Mouse (Mus musculus) olfactory bulb, adult 2 months (tissue): Measurements from ENCODE around the gene Ms4a13. TPM values are rescaled to one million over a fixed set of nuclear protein-coding genes. Genes with fewer than 3 reads are reported as not detected.

Experiments
- H3K27ac ChIP-seq: fragments of 200-500 bp; 2 replicates; pipeline ENCODE4 v1.5.1; 2012; ENCODE audit warnings: low read depth, low read length; ENCODE audit not compliant: insufficient read depth
- H3K4me1 ChIP-seq: fragments of 200-500 bp; 2 replicates; pipeline ENCODE4 v1.6.1; 2012; ENCODE audit warnings: low read length; ENCODE audit not compliant: control insufficient read depth, insufficient read depth
- H3K4me3 ChIP-seq: fragments of 200-500 bp; 2 replicates; pipeline ENCODE4 v1.5.1; 2012; ENCODE audit warnings: mild to moderate bottlenecking, low read depth, low read length, moderate library complexity; ENCODE audit not compliant: insufficient read depth
- CTCF ChIP-seq: fragments of 200-500 bp; IDR thresholded peaks from 2 replicates; pipeline ENCODE4 v1.5.1; 2012; ENCODE audit warnings: low read depth, mild to moderate bottlenecking, low read length, moderate library complexity; ENCODE audit not compliant: insufficient read depth
- POLR2A ChIP-seq: fragments of 200-500 bp; IDR thresholded peaks from 2 replicates; pipeline ENCODE4 v1.6.1; 2012; ENCODE audit warnings: mild to moderate bottlenecking, low read depth, low read length, moderate library complexity; ENCODE audit not compliant: insufficient read depth
- WGBS: fragments of 180-500 bp; shearing (Covaris S2); methylation state at CpG from one replicate; pipeline ENCODE4 v1.1.7; 2018; 5-methylcytosine and 5-hydroxymethylcytosine counted together
- polyA plus RNA-seq: library from polyadenylated mRNA; stranded (reverse); fragments of >200 nt; gene quantifications from 2 replicates; pipeline ENCODE4 v1.2.4, GENCODE M21; 2012; ENCODE audit warnings: low replicate concordance; ENCODE audit not compliant: missing spikeins, insufficient read depth, insufficient read length

Gene Ms4a13
- polyA plus RNA-seq = not detected in 2 replicates

DNA sequence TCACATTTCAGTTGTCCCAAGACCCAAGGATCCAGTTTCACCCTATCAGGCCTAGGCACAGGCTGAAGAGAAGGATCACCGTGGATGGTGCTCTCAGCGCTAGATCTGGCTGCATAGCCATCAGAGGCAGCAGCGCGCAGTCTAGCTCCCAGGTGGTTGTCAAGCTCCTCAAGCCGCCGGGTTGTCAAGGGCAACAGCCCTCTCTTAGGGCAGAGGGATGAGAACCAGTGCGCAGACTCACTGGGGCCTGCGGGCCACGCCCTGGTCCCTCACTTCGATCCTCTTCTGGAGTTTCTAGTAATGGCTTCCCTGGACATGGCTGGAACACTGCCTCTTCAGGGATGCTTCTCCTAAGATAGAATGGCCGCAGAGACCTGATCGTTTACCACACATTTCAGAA is at the start of gene Ms4a13:
TSS of gene Ms4a13 (minus strand) at position 192 of the 400 bp plus-strand sequence.
- H3K4me1 ChIP-seq = no peaks in the 10 kb centered on the region
- WGBS = 69% methylated on average over 12 of the region's 12 CpGs

GRCm38 (mm10) chr19:11244230-11244629 is 47.7 kb upstream of the Ms4a13 start:
- no peak for TF ChIP-seq CTCF
- TF ChIP-seq POLR2A = no peak
- H3K4me3 ChIP-seq = no peak overlapping the region
- H3K27ac ChIP-seq = no peak overlapping the region
- H3K4me1 ChIP-seq = no peaks in the 10 kb centered on the region

More for the DNA sequence above, at the start of gene Ms4a13:
- Histone ChIP-seq H3K4me3 (no peak within 1 kb of the TSS), H3K27ac (no peak within 1 kb of the TSS)
- TF ChIP-seq POLR2A (no peak), CTCF (no peak)

DNA sequence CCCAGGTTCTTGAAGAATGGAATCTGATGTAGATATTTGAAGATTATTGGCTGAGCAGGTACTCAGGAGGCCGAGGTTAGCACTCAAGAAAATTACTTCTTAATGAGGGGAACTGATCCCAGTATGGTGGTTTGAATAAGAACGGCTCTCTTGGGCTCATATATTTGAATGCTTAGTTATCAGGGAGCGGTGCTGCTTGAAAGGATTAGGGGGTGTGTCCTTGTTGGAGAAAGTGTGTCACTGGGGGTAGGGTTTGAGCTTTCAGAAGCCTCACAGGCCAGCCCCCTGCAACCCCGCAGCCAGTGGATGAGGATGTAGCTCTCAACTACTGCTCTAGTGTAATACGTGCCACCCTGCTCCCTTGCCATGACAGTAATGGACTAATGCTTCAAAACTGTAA is 46.0 kb upstream of the Ms4a13 start:
- no peak overlapping the region for H3K27ac ChIP-seq
- 49% methylated on average over 5 of the region's 5 CpGs for WGBS
- no peaks in the 10 kb centered on the region for H3K4me1 ChIP-seq
- H3K4me3 ChIP-seq = no peak overlapping the region
- TF ChIP-seq POLR2A (no peak), CTCF (no peak)

- Histone ChIP-seq H3K27ac (no peak overlapping the region), H3K4me3 (no peak overlapping the region), H3K4me1 (no peaks in the 10 kb centered on the region)
- no peak for TF ChIP-seq POLR2A
- TF ChIP-seq CTCF = no peak
Measured at GRCm38 (mm10) chr19:11235820-11236219, 39.3 kb upstream of the Ms4a13 start.

GRCm38 (mm10) chr19:11234921-11235735 is 38.6 kb upstream of the Ms4a13 start:
- 74% methylated on average over 5 of the region's 5 CpGs for WGBS
- no peak overlapping the region for H3K4me3 ChIP-seq
- no peaks in the 10 kb centered on the region for H3K4me1 ChIP-seq
- no peak overlapping the region for H3K27ac ChIP-seq
- TF ChIP-seq CTCF (no peak), POLR2A (no peak)

GRCm38 (mm10) chr19:11234244-11234643 is 37.7 kb upstream of the Ms4a13 start:
- no peak overlapping the region for H3K27ac ChIP-seq
- H3K4me1 ChIP-seq = no peaks in the 10 kb centered on the region
- 72% methylated on average over 5 of the region's 5 CpGs for WGBS
- TF ChIP-seq CTCF = no peak
- TF ChIP-seq POLR2A = no peak
- H3K4me3 ChIP-seq = no peak overlapping the region

DNA sequence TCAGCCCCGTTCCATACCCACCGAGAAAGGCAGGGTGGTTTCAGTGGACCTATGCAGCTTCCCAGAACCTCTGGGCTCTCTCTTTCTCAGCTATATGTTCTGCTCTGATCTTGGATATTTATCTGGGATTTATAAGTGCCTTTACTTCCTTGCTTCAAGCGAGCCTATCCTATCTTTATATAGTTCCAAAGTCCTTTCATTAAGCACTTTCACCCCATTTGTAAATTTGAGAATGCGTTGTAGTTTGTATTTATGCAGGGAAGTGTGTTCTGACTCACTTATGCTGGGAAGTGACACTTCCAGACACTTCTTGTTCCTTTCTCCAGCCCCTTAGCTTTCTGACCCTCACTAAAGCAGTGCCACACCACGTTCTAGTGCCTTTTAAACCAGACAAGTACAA is 35.8 kb upstream of the Ms4a13 start, which contains the start of gene Ms4a12:
TSS of gene Ms4a12 (minus strand) at position 101 of the 400 bp plus-strand sequence.
- Histone ChIP-seq H3K4me1 (no peaks in the 10 kb centered on the region), H3K27ac (no peak within 1 kb of the TSS), H3K4me3 (no peak within 1 kb of the TSS)
- WGBS = 72% methylated on average over 5 of the region's 5 CpGs
- TF ChIP-seq POLR2A (no peak), CTCF (no peak)

DNA sequence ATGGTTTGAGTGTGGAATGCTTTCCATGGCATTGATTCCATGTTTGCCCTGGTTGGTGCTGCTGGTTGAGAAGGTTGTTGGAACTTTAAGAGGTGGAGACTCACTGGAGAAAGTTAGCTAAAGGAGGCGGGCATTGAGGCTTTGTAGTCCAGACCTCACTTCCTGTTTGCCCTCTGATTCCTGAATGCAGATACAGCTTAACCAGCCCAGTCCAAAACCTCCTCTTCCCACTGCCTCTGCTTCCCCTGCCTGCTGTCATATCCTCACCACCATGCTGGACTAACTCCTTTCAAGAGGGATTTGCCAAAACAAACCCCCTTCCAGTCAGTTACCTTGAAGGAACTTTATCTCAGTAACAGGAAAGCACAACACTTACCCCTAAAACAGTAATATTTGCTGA is 4.0 kb downstream of the Ms4a13 start:
- H3K4me1 ChIP-seq = no peaks in the 10 kb centered on the region
- H3K4me3 ChIP-seq = no peak overlapping the region
- no peak for TF ChIP-seq POLR2A
- TF ChIP-seq CTCF = no peak
- H3K27ac ChIP-seq = no peak overlapping the region
- 64% methylated on average over 1 of the region's 1 CpGs for WGBS

GRCm38 (mm10) chr19:11184121-11184520 is 12.4 kb downstream of the Ms4a13 start:
- Histone ChIP-seq H3K4me3 (no peak overlapping the region), H3K4me1 (no peaks in the 10 kb centered on the region), H3K27ac (no peak overlapping the region)
- TF ChIP-seq POLR2A (no peak), CTCF (no peak)
- 19% methylated on average over 5 of the region's 5 CpGs for WGBS
